Mouse (Mus musculus): ENCODE results near the gene Rftn1.

- TF ChIP-seq POLR2A (IDR thresholded peaks at IDR 0.05; ENCODE audit: extremely low read depth, insufficient read depth, low read length) (no peak), CTCF (IDR thresholded peaks at IDR 0.05; ENCODE audit: low read depth, low read length) (no peak)
Measured at GRCm38 (mm10) chr17:50021400-50021799, 169.1 kb downstream of the Rftn1 start.
